Mouse (Mus musculus) B cell, adult 2 months (primary cell): ENCODE results near the gene Npsr1.

Experiments used
- DNase-seq, 2 experiments: peaks; one replicate each; pipeline ENCODE4 v3.0.0; 2022

Npsr1 gene

GRCm38 (mm10) chr9:24097696-24098095 is at the start of gene Npsr1:
Gene Npsr1, plus strand, starts transcription at chr9:24097996.
- no peak for DNase-seq

GRCm38 (mm10) chr9:24051538-24051937 is 46.3 kb upstream of the Npsr1 start:
- no peak for DNase-seq

- DNase-seq: no peak
Observed at GRCm38 (mm10) chr9:24063251-24063650, 34.5 kb upstream of the Npsr1 start.

DNA sequence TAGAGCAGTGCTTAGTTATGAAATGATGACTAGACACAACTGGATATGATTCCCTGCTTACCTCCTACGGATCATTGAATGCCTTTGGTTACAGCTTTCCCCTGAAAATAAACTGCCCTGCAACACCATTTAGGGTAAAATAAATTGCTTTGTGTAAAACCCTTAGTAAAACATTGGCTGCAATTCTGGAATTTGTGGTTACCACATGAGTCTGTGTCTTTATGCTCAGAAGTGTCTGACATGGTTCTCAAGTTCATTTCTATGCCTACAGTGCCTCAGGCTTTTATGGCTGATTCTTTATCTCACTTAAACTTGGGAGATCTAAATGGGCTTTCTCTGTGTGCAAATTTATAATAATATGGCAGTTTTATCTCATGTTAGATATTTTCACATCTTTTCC is 26.1 kb upstream of the Npsr1 start:
- no peak for DNase-seq

DNA sequence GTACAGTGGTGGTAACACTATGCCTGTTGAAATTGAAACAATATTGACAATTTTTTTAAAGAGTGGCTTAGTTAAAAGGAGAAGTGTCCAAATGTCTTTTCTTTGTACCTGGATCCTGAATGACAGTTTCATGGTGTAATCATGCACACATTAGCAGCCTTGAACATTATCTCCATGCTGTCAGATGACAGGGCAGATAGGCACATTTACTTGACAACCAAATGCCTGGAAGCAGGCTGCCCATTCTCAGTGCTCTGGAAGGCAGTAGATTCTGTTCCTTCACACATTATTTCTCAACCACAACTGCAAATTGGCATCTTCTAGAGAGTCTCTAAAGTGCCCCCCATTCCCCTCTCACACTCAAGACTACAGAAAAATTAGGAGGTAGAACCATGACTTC is 20.2 kb upstream of the Npsr1 start:
- no peak for DNase-seq

DNA sequence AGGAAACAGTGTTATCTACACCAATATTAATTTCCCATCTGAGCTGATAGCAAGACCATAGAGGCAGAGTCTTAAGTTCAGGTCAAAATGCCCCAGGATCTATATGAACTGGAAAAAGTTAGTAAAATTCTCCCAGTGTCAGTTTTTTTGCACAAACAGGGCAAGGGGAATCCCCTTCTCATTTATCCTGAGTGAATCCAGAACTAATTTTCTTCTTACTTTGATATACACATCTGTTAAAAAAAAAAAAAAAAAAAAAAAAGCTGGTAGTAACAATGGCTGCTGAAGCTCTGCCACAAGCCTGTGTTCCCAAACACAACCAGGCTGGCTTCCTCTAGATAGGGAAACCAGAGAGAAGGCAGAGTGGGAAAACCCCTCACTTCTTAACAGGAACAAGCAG is 5.9 kb upstream of the Npsr1 start:
- no peak for DNase-seq

DNA sequence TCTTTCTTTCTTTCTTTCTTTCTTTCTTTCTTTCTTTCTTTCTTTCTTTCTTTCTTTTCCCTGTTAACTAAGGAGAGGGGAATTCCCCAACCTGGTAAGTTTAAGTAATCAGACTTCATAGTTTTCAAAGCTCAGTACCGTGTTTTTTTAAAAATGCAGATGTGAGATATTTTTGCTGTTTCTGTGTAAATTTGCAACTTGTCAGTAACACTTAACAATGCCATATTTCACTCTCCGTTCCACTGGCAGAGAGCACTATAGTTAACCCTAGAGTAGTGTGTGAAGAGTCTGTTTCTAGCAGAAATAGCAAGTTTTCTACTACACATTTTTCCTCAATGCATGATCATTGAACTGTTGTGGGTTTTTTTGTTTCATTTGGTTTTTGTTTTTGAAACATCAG is 730 bp downstream of the Npsr1 start:
- DNase-seq: no peak

DNA sequence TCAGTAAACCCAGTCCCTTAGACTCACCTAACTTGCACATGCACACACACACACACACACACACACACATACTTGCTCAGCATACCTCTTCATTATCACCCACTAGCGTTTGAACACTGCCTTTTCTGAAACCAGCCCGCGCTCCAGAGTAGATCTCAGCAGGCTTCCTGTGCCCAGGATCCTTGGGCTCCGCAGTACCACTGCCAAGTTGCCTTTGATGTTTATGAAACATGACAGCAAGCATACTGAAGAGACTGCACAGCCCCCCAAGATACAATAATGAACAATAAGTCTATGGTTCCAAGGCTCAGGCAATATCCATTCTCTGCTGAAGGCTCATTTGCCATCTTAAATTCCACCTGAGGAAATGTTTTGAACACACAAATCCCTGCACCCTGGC is 1.8 kb downstream of the Npsr1 start:
- DNase-seq: no peak

GRCm38 (mm10) chr9:24119423-24119822 is 21.6 kb downstream of the Npsr1 start:
- DNase-seq: peak in 1 of 2 experiments; percentile 0

- DNase-seq: no peak
Observed at GRCm38 (mm10) chr9:24133142-24133541, 35.3 kb downstream of the Npsr1 start.

GRCm38 (mm10) chr9:24136354-24136753 is 38.6 kb downstream of the Npsr1 start:
- no peak for DNase-seq

- no peak for DNase-seq
Observed at GRCm38 (mm10) chr9:24144341-24144740, 46.5 kb downstream of the Npsr1 start.

DNA sequence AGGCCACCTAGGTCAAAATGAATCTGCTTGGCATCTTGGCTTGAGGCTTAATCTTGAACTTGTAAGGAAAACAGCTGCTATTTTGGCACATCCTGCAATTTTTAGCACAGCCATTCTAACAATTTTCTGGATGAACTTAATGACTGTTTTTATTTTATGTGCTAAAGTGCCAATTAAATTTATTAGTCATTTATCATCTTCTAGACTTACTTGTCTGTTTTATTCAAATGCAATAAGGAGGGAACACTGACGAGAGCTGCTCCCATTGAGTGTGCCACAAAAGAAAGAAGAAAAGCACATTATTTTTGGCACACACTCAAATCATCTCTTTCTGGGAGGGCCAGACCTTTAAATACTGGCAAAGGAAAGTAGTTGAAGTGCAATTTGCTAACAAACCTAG is 59.4 kb downstream of the Npsr1 start:
- no peak for DNase-seq

DNA sequence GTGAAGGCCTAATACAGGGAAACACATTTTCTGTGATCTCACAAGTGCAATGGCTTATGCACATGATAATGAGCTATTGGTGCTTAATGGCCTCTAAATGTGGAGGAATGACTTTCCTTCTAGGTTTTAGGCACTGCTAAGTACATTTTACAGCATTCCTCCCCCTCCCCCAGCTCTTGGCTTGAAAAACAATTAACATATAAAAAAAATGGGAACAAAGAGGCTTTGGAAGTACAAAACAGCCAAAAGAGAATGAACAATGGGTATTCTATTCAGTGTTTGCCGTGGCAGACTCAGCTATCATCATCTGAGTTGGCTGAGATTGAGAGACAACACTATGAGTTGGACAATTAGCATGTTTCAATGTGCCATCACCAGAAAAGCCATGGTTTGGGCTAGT is 62.6 kb downstream of the Npsr1 start:
- no peak for DNase-seq

DNA sequence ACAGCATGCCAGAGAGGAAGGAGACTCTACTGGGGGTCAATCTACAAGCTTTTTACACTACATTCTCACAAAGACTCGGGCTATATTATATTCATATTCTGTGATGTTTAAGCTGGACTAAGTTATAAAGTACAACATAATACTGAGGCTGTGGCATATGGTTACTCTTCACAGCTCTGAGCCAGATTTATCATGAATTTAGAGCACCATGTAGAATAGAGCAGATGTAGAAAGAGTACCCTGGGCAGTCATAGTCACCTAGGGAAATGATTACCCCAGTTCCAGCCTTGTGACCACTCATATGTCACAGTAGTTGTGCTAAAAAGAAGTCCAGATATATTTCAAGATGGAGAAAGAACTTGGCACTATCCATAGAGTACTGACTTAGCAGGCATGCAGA is 70.7 kb downstream of the Npsr1 start:
- no peak for DNase-seq

- no peak for DNase-seq
Observed at GRCm38 (mm10) chr9:24170728-24171127, 72.9 kb downstream of the Npsr1 start.

- DNase-seq: no peak
Observed at GRCm38 (mm10) chr9:24178744-24179143, 80.9 kb downstream of the Npsr1 start.

DNA sequence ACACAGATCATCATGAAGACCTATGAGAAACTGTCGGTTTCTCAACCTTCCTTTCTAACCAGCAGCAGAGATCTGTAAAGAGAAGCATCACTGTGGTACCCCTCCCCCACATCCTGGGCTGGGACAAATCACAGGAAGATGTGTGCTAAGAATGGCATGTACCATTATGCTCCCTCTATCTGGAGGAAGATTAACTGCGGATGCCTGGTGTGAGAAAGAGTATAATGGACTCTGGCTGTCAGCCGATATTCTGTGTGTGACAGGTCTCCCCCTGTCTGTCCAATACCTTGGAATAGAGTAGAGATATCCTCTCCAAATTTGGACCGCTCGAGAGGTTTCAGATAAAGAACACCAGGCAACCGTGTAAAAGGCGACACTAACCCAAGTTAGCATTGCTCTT is 83.1 kb downstream of the Npsr1 start:
- DNase-seq: no peak

DNA sequence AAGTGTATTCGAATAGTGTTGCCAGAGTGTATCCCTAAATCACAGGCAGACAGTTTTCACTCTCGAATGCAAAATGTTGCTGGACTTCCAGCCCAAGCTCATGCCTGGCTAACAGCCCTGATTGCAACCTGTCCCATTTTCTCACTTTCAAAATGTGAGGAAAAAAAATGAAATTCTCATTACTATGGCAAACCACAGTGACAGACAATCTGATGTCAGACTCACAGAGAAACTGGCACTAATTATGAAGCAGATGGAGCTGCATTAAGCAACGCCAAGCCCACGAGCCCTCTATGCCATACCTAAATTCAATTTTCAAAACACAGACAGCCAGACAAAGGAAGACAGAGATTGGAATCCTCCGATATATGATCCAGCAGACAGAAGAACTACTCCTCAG is 88.5 kb downstream of the Npsr1 start:
- no peak for DNase-seq

- no peak for DNase-seq
Observed at GRCm38 (mm10) chr9:24189511-24190260, 91.9 kb downstream of the Npsr1 start.

- no peak for DNase-seq
Observed at GRCm38 (mm10) chr9:24190261-24190588, 92.4 kb downstream of the Npsr1 start.

DNA sequence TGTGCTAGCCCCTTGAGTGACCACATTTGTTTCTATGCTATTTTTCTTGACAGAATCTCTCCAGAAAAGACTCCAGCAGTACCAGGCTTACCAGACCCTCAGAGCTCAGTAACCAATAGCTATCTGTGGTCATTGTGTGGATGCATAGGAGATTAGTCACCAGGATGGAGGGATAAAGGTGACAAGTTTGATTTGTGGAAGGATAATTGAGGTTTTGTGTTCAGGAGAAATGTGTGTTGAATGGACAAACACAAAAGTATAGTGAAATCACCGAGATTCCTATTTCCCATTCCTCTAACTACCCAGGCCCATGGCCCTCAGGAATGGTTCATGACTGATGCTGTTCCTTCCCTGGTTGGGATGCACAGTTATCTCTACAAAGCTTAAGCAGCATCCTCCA is 100.5 kb downstream of the Npsr1 start:
- DNase-seq: no peak

GRCm38 (mm10) chr9:24211636-24212035 is 113.8 kb downstream of the Npsr1 start:
- DNase-seq: no peak

DNA sequence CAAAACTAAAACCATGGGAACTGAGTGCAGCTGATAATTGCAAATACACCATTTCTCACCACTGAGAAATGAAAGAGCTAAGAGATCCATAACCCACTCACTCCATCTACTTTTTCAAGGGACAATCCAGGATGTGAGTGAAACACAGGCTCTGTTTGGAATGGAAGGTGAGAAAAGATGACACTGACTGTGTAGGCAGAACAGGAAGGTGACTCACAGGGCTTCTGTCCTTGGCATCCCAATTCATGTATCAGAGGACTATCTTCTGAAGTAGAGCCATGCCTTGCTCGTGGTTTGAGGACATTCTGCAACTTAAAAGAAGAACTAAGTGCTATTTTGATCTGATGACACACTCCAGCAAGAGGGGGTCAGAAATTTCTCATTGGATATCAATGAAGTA is 119.9 kb downstream of the Npsr1 start:
- no peak for DNase-seq

GRCm38 (mm10) chr9:24236461-24236860 is 138.7 kb downstream of the Npsr1 start:
- no peak for DNase-seq

- no peak for DNase-seq
Observed at GRCm38 (mm10) chr9:24247557-24247956, 149.8 kb downstream of the Npsr1 start.
